Mouse (Mus musculus) forebrain, postnatal 0 days (tissue): ENCODE results near the gene She. TPM values are rescaled to one million over a fixed set of nuclear protein-coding genes. Genes with fewer than 3 reads are reported as not detected.

ENCODE experiments used
- ATAC-seq: fragments of 200-750 bp; cut with Nextera tagmentation; 2 replicates; pipeline ENCODE4 v1.8.0; 2017; ENCODE audit warnings: mild to moderate bottlenecking, moderate library complexity
- DNase-seq: peaks from one replicate; pipeline ENCODE4 v3.0.0-alpha.2; 2015
- H3K27ac ChIP-seq: fragments of 300-500 bp; sonication (generic); 2 replicates; pipeline ENCODE4 v1.5.1; 2014; ENCODE audit warnings: low read depth, mild to moderate bottlenecking, antibody characterized with exemption, low read length, moderate library complexity, mixed read lengths
- H3K27me3 ChIP-seq: fragments of 300-500 bp; sonication (generic); 2 replicates; pipeline ENCODE4 v1.6.1; 2014; ENCODE audit warnings: mild to moderate bottlenecking, low read length, mixed read lengths; ENCODE audit not compliant: insufficient read depth
- H3K36me3 ChIP-seq: fragments of 300-500 bp; sonication (generic); 2 replicates; pipeline ENCODE4 v1.6.1; 2014; ENCODE audit warnings: mild to moderate bottlenecking, moderate library complexity; ENCODE audit not compliant: insufficient read depth
- H3K4me1 ChIP-seq: fragments of 300-500 bp; sonication (generic); 2 replicates; pipeline ENCODE4 v1.6.1; 2014; ENCODE audit warnings: antibody characterized with exemption; ENCODE audit not compliant: insufficient read depth
- H3K4me2 ChIP-seq: fragments of 300-500 bp; sonication (generic); 2 replicates; pipeline ENCODE4 v1.6.1; 2014; ENCODE audit warnings: low read depth, mild to moderate bottlenecking, moderate library complexity
- H3K4me3 ChIP-seq: fragments of 300-500 bp; sonication (generic); 2 replicates; pipeline ENCODE4 v1.5.1; 2014; ENCODE audit warnings: low read depth, low read length, mixed read lengths
- H3K9ac ChIP-seq: fragments of 300-500 bp; sonication (generic); 2 replicates; pipeline ENCODE4 v1.6.1; 2014; ENCODE audit warnings: mild to moderate bottlenecking
- H3K9me3 ChIP-seq: fragments of 300-500 bp; sonication (generic); 2 replicates; pipeline ENCODE4 v1.6.1; 2016; ENCODE audit warnings: low read length
- CTCF ChIP-seq: sonication (generic); IDR thresholded peaks from 2 replicates; pipeline ENCODE4 v1.5.1; 2016; ENCODE audit warnings: antibody characterized with exemption, control low read depth, low read depth
- WGBS: fragments of 180-500 bp; shearing (Covaris S2); extraction: QIAGEN DNeasy Blood & Tissue Kit; methylation state at CpG from one replicate; pipeline ENCODE4 v1.1.7; 2014; 5-methylcytosine and 5-hydroxymethylcytosine counted together
- polyA plus RNA-seq: library from polyadenylated mRNA; unstranded; fragments of >200 nt; fragmentation: Nextera tagmentation; extraction: Ambion mirVana; gene quantifications from 2 replicates; pipeline ENCODE4 v1.2.1, GENCODE M21; 2015
- total RNA-seq: library from RNA; depleted of rRNA; stranded (reverse); fragments of >200 nt; gene quantifications from 2 replicates; pipeline ENCODE4 v1.2.3, GENCODE M21; 2014; rRNA removed

She gene
- total and polyA plus RNA-seq, 2 experiments from 2014 or later, result 0.86 to 2.1 TPM

GRCm38 (mm10) chr3:89907846-89908245, 76.7 kb downstream of the She start:
- DNase-seq, result no peak
- H3K4me3 ChIP-seq, result no peak overlapping the region
- no peak overlapping the region for H3K27ac ChIP-seq
- no peak for ATAC-seq
- no peak overlapping the region for H3K9ac ChIP-seq
- no peaks in the 10 kb centered on the region for H3K9me3 ChIP-seq
- H3K27me3 ChIP-seq, result no peaks in the 10 kb centered on the region
- H3K36me3 ChIP-seq, result no peaks in the 10 kb centered on the region
- 90% methylated on average over 3 of the region's 3 CpGs for WGBS
- H3K4me2 ChIP-seq, result no peak overlapping the region
- no peak for TF ChIP-seq CTCF
- no peaks in the 10 kb centered on the region for H3K4me1 ChIP-seq

Other genes starting within 250 kb of the She start
- gene Adar, start 116.3 kb upstream of the She start, total RNA-seq, result 62.4 and 78.2 TPM in 2 replicates
- gene Adar, start 116.3 kb upstream of the She start, polyA plus RNA-seq, result 14.0 and 18.5 TPM in 2 replicates
- gene Chrnb2, start 66.7 kb upstream of the She start, total RNA-seq, result 32.8 and 41.9 TPM in 2 replicates
- 14.5 and 17.3 TPM in 2 replicates for gene Chrnb2, start 66.7 kb upstream of the She start, polyA plus RNA-seq
- gene Ube2q1, start 57.8 kb upstream of the She start, total RNA-seq, result 68.9 and 71.9 TPM in 2 replicates
- gene Ube2q1, start 57.8 kb upstream of the She start, polyA plus RNA-seq, result 9.5 and 9.9 TPM in 2 replicates
- 1.1 and 1.7 TPM in 2 replicates for gene Il6ra, start 81.8 kb downstream of the She start, total RNA-seq
- 1.6 and 1.7 TPM in 2 replicates for gene Il6ra, start 81.8 kb downstream of the She start, polyA plus RNA-seq
- gene Atp8b2, start 132.1 kb downstream of the She start, total RNA-seq, result 54.7 and 77.9 TPM in 2 replicates
- 4.8 and 6.2 TPM in 2 replicates for gene Atp8b2, start 132.1 kb downstream of the She start, polyA plus RNA-seq
- gene Hax1, start 167.4 kb downstream of the She start, total RNA-seq, result 43.9 and 59.8 TPM in 2 replicates
- gene Hax1, start 167.4 kb downstream of the She start, polyA plus RNA-seq, result 73.4 and 78.2 TPM in 2 replicates
- gene 4933434E20Rik, start 220.3 kb downstream of the She start, total RNA-seq, result 91.3 and 94.7 TPM in 2 replicates
- 213 and 221 TPM in 2 replicates for gene 4933434E20Rik, start 220.3 kb downstream of the She start, polyA plus RNA-seq
- gene Ubap2l, start 221.3 kb downstream of the She start, total RNA-seq, result 76.9 and 103 TPM in 2 replicates
- gene Ubap2l, start 221.3 kb downstream of the She start, polyA plus RNA-seq, result 93.8 and 118 TPM in 2 replicates
- 315 and 316 TPM in 2 replicates for gene Tpm3, start 241.3 kb downstream of the She start, total RNA-seq
- 419 and 440 TPM in 2 replicates for gene Tpm3, start 241.3 kb downstream of the She start, polyA plus RNA-seq